Mouse (Mus musculus) kidney, adult 2 months (tissue): ENCODE measurements at regions not wholly inside any gene's neighbourhood (a gene's known extent, or its start where the extent isn't known, plus 50 kb on each side); places are given as distances from the start of the nearest gene placed in this dataset.

Experiments used
- CTCF ChIP-seq: fragments of 200-500 bp; conservative IDR thresholded peaks from 2 replicates; pipeline ENCODE4 v1.5.1; 2011; ENCODE audit warnings: low read depth, mild to moderate bottlenecking, control low read depth, low read length, moderate library complexity, mixed read lengths; ENCODE audit not compliant: insufficient read depth, insufficient read length
- POLR2A ChIP-seq: fragments of 200-500 bp; IDR thresholded peaks from one replicate; pipeline ENCODE4 v1.6.1; 2011; ENCODE audit warnings: low read depth, low read length, control low read depth

DNA sequence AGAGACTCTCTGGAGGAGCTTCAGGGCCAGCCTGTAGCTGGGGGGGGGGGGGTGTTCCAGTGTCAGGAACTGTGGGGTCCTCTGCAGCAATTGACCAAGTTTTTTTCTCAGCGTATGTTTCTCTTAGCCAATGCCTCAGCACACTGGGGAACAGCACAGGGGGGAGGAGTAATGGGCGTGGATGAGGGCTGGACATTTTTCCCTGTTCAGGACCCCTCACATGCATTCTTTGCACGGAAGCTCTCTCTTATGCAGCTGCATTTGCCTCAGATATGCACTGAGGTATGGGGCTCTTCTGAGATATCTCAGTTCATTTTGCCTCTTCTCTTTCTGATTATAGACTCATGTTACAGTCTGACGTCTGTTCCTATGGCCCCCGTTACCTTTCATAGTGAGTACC, 200.8 kb downstream of the Ttc32 start:
- TF ChIP-seq CTCF (no peak), POLR2A (no peak)
